21 mouse cellular contexts compared by ENCODE assay signal in genomic region chr14:30292135-30292463, GRCm38 (mm10).
A peak's percentile ranks its signal among the peaks of the same experiment; 100 is the strongest.
DNase-seq lines count a peak whose midpoint lies in the region; ATAC-seq and TF ChIP-seq lines count a peak whose summit lies in the region.
"Had no signal": no experiment of that assay in that cellular context is flagged by ENCODE, and none has a peak within 500 bp of the region (broad histone marks: within the 10 kb centered on the region; RNA-seq: fewer than 3 reads in every experiment).

No protein-coding gene starts in this region.

- 35% methylated on average over 1 of the region's 1 CpGs for WGBS in heart, embryonic 13.5 days
- 28% methylated on average over 1 of the region's 1 CpGs for WGBS in midbrain, postnatal 0 days
- 26% methylated on average over 1 of the region's 1 CpGs for WGBS in midbrain, embryonic 13.5 days

- peak overlapping the region; percentile 40; the same call in 1 of the 2 replicates for H3K27ac ChIP-seq in heart, embryonic 13.5 days (replicated peaks)
- peak overlapping the region; percentile 34; the same call in 1 of the 2 replicates for H3K27ac ChIP-seq in midbrain, postnatal 0 days (ENCODE audit: low read depth, low read length)
- H3K27ac ChIP-seq in midbrain, embryonic 13.5 days: no peak overlapping the region
- H3K27ac ChIP-seq: hindbrain, embryonic 12.5 days; neural tube, embryonic 12.5 days had no signal

- DNase-seq in heart, adult 11 months: no peak
- DNase-seq in midbrain, postnatal 0 days (ENCODE audit: low spot score): no peak
- DNase-seq in adrenal gland, adult 18-20 months (ENCODE audit: low spot score in 2 of 2): no peak
- DNase-seq: adrenal gland, postnatal 14 days; cerebellum, adult 11-12 months; cerebellum, postnatal 36 days; heart, adult 18-20 months; kidney, adult 11 months; kidney, postnatal 36 days; liver; liver, postnatal 0 days; lung, postnatal 14 days; right cerebral cortex, postnatal 25 days had no signal

- no peak for TF ChIP-seq CTCF in midbrain, postnatal 0 days (IDR thresholded peaks at IDR 0.05)

- no peaks in the 10 kb centered on the region for H3K9me3 ChIP-seq in heart, embryonic 13.5 days
- H3K9me3 ChIP-seq in midbrain, postnatal 0 days (ENCODE audit: low read length): no peaks in the 10 kb centered on the region
- H3K9me3 ChIP-seq in midbrain, embryonic 13.5 days: no peaks in the 10 kb centered on the region
- H3K9me3 ChIP-seq: hindbrain, embryonic 12.5 days; neural tube, embryonic 12.5 days had no signal

- no peak overlapping the region for H3K4me3 ChIP-seq in heart, embryonic 13.5 days
- H3K4me3 ChIP-seq in midbrain, postnatal 0 days (ENCODE audit: low read depth, low read length): no peak overlapping the region
- H3K4me3 ChIP-seq in midbrain, embryonic 13.5 days (replicated peaks): no peak overlapping the region
- H3K4me3 ChIP-seq: erythroblast, embryonic 14.5 days; hindbrain, embryonic 12.5 days; neural tube, embryonic 12.5 days had no signal

- ATAC-seq in heart, embryonic 13.5 days (ENCODE audit: extremely low read depth, insufficient number of reproducible peaks, low FRiP score, low TSS enrichment): no peak
- ATAC-seq in midbrain, postnatal 0 days (ENCODE audit: low FRiP score): no peak
- ATAC-seq in midbrain, embryonic 13.5 days: no peak
- peak; percentile 63 for ATAC-seq in common myeloid progenitor, adult 5-6 weeks (replicated peaks; ENCODE audit: low read depth, poor library complexity, severe bottlenecking)
- 0 out of 2 replicates have a peak, but pooled peaks have one; percentile 24 for ATAC-seq in megakaryocyte, adult 5-6 weeks (ENCODE audit: poor library complexity, severe bottlenecking)
- ATAC-seq: forebrain, embryonic 16.5 days; liver, postnatal 0 days had no signal

- H3K27me3 ChIP-seq in heart, embryonic 13.5 days (replicated peaks): no peaks in the 10 kb centered on the region
- H3K27me3 ChIP-seq in midbrain, postnatal 0 days (ENCODE audit: insufficient read depth, low read length): no peaks in the 10 kb centered on the region
- no peaks in the 10 kb centered on the region for H3K27me3 ChIP-seq in midbrain, embryonic 13.5 days
- H3K27me3 ChIP-seq: hindbrain, embryonic 12.5 days; neural tube, embryonic 12.5 days had no signal

- peak overlapping the region; percentile 10; the same call in 1 of the 2 replicates for H3K4me2 ChIP-seq in heart, embryonic 13.5 days
- no peak overlapping the region for H3K4me2 ChIP-seq in midbrain, postnatal 0 days (ENCODE audit: low read depth, low read length, poor library complexity, severe bottlenecking)
- no peak overlapping the region for H3K4me2 ChIP-seq in midbrain, embryonic 13.5 days (replicated peaks)
- H3K4me2 ChIP-seq: hindbrain, embryonic 12.5 days; neural tube, embryonic 12.5 days had no signal

- peaks cover 16% of the 10 kb centered on the region for H3K4me1 ChIP-seq in heart, embryonic 13.5 days
- no peaks in the 10 kb centered on the region for H3K4me1 ChIP-seq in midbrain, postnatal 0 days (ENCODE audit: insufficient read depth, low read length)
- peaks cover 12% of the 10 kb centered on the region; the same call in 1 of the 2 replicates for H3K4me1 ChIP-seq in midbrain, embryonic 13.5 days (replicated peaks)
- H3K4me1 ChIP-seq: neural tube, embryonic 12.5 days had no signal

- no peak overlapping the region for H3K9ac ChIP-seq in heart, embryonic 13.5 days
- H3K9ac ChIP-seq in midbrain, postnatal 0 days (replicated peaks; ENCODE audit: low read length, poor library complexity, severe bottlenecking): no peak overlapping the region
- no peak overlapping the region for H3K9ac ChIP-seq in midbrain, embryonic 13.5 days (replicated peaks)
- H3K9ac ChIP-seq: hindbrain, embryonic 12.5 days; liver, postnatal 0 days; neural tube, embryonic 12.5 days had no signal

- no peaks in the 10 kb centered on the region for H3K36me3 ChIP-seq in heart, embryonic 13.5 days
- no peaks in the 10 kb centered on the region for H3K36me3 ChIP-seq in midbrain, postnatal 0 days (ENCODE audit: insufficient read depth, low read length)
- no peaks in the 10 kb centered on the region for H3K36me3 ChIP-seq in midbrain, embryonic 13.5 days
- H3K36me3 ChIP-seq: hindbrain, embryonic 12.5 days; neural tube, embryonic 12.5 days had no signal

Comparison
In these comparisons a context has a peak if more than half of its experiments do, and no peak if none do; other contexts are left out.
1. ATAC-seq: peak in common myeloid progenitor, adult 5-6 weeks (single experiment) and megakaryocyte, adult 5-6 weeks (single experiment); none in heart, embryonic 13.5 days (single experiment), midbrain, postnatal 0 days (single experiment) and midbrain, embryonic 13.5 days (single experiment).